Mouse (Mus musculus) C2C12 (cell line): Measurements from ENCODE around the gene Tmem209. TPM values are rescaled to one million over a fixed set of nuclear protein-coding genes. Genes with fewer than 3 reads are reported as not detected.

Experiments
- H3K27me3 ChIP-seq: one replicate; pipeline ENCODE4 v1.6.1; 2011; ENCODE audit not compliant: control insufficient read depth, insufficient read depth, insufficient read length
- H3K36me3 ChIP-seq: one replicate; pipeline ENCODE4 v1.6.1; 2011; ENCODE audit not compliant: control insufficient read depth, insufficient read depth
- H3K4me3 ChIP-seq: one replicate; pipeline ENCODE4 v1.5.1; 2011; ENCODE audit warnings: mild to moderate bottlenecking, control low read depth; ENCODE audit not compliant: poor library complexity, insufficient read depth, severe bottlenecking
- H3K79me2 ChIP-seq: one replicate; pipeline ENCODE4 v1.6.1; 2011; ENCODE audit not compliant: control insufficient read depth, insufficient read depth
- H3K79me3 ChIP-seq: one replicate; pipeline ENCODE4 v1.6.1; 2011; ENCODE audit warnings: low read depth, control low read depth
- H3ac ChIP-seq: one replicate; pipeline ENCODE3; 2011; ENCODE audit warnings: low read depth; ENCODE audit not compliant: control insufficient read depth, insufficient read length
- CEBPB ChIP-seq: IDR thresholded peaks from one replicate; pipeline ENCODE4 v1.6.1; 2011; ENCODE audit warnings: low read depth, mild to moderate bottlenecking, control low read depth, moderate library complexity
- CTCF ChIP-seq: IDR thresholded peaks from one replicate; pipeline ENCODE4 v1.5.1; 2011; ENCODE audit not compliant: control insufficient read depth, insufficient read depth, insufficient read length
- FOSL1 ChIP-seq: IDR thresholded peaks from one replicate; pipeline ENCODE4 v1.8.0; 2011; ENCODE audit warnings: mild to moderate bottlenecking, low read length; ENCODE audit not compliant: poor library complexity, insufficient read depth, severe bottlenecking
- MAX ChIP-seq: IDR thresholded peaks from one replicate; pipeline ENCODE4 v1.6.1; 2011; ENCODE audit warnings: mild to moderate bottlenecking, control low read depth
- MYOD1 ChIP-seq: IDR thresholded peaks from one replicate; pipeline ENCODE4 v1.6.1; 2011; ENCODE audit warnings: low read depth; ENCODE audit not compliant: control insufficient read depth, insufficient read length
- MYOG ChIP-seq: IDR thresholded peaks from one replicate; pipeline ENCODE4 v1.6.1; 2011; ENCODE audit not compliant: control insufficient read depth, insufficient read length; ENCODE audit errors: extremely low read depth
- USF1 ChIP-seq: IDR thresholded peaks from one replicate; pipeline ENCODE4 v1.6.1; 2011; ENCODE audit warnings: low read depth, mild to moderate bottlenecking, control low read depth, moderate library complexity
- polyA plus RNA-seq: library from polyadenylated mRNA; unstranded; fragments of >200 nt; fragmentation: generic; extraction: Trizol; gene quantifications from one replicate; pipeline ENCODE4 v1.2.1, GENCODE M21; 2012; ENCODE audit warnings: missing spikeins

The Tmem209 gene
- polyA plus RNA-seq, 1 experiment: 19.5 TPM

DNA sequence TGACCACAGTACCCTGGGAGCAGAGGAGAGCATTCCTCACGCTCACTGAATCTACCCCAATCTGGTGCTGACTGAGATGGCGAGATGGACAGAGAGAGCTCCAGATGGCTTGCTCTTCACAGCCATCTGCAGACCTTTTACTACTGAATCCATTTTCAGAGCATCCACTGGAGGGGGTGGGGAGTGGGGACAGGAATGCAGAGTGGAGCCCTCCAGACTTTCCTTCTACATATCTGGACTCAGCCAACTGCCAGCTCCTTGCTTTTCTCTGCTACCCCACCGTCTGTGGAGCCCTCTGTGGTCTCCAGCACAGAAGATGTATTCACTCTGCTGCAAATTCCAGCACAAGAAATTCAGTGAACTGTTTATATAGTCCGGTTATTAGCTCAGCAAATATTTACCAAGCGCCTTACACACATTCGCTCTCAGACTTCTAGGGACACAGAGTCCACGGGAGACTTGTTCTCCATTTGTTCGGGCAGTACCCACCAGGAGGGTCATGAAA, 32.3 kb downstream of the Tmem209 start:
- no peak overlapping the region for H3K4me3 ChIP-seq
- H3K27me3 ChIP-seq: no peaks in the 10 kb centered on the region
- peaks cover 42% of the 10 kb centered on the region for H3K36me3 ChIP-seq
- H3ac ChIP-seq: no peak overlapping the region
- no peaks in the 10 kb centered on the region for H3K79me3 ChIP-seq
- TF ChIP-seq USF1: no peak
- TF ChIP-seq MYOG: no peak
- no peak for TF ChIP-seq MYOD1
- no peak for TF ChIP-seq CEBPB
- no peak for TF ChIP-seq MAX
- no peak for TF ChIP-seq FOSL1
- TF ChIP-seq CTCF: no peak
- no peaks in the 10 kb centered on the region for H3K79me2 ChIP-seq

DNA sequence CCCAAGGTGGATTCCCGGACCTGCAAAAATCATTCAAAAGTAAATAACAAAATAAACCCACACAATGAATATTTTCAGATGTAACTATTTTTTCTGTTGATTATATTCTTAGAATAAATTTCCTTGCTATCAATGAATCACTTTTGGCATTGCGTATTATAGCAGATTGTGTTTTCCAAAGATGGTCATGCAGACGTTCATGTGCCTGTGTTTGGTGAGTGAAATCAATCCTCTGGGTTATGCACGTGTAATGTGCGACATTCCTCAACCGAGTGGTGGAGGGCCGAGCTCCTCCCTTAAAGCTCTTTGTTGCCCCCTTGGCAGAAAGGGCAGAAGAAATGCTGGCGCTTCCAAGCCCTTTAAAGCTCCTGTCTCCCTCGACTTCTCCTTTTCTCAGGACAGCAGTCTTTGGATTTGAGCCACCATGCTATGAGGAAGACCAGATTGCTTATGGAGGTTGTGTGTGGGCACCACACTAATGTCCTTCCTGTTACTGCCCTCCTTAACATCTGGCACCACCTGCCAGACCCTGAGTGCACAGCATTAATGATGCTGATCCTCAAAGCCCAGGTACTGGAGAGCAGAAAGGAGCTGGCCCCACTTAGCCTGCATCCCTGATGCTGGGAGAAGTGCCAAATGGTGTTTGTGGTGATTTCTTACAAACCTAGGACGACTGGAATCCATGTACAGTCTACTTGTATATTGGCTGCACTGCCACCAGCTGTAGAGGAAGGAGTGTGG, 33.4 kb downstream of the Tmem209 start:
- Histone ChIP-seq H3K4me3 (no peak overlapping the region), H3K79me2 (no peaks in the 10 kb centered on the region), H3K36me3 (peaks cover 33% of the 10 kb centered on the region), H3K79me3 (no peaks in the 10 kb centered on the region), H3ac (no peak overlapping the region), H3K27me3 (no peaks in the 10 kb centered on the region)
- TF ChIP-seq CTCF: no peak
- no peak for TF ChIP-seq MYOD1
- TF ChIP-seq FOSL1: no peak
- TF ChIP-seq MYOG: no peak
- no peak for TF ChIP-seq USF1
- no peak for TF ChIP-seq CEBPB
- TF ChIP-seq MAX: no peak

DNA sequence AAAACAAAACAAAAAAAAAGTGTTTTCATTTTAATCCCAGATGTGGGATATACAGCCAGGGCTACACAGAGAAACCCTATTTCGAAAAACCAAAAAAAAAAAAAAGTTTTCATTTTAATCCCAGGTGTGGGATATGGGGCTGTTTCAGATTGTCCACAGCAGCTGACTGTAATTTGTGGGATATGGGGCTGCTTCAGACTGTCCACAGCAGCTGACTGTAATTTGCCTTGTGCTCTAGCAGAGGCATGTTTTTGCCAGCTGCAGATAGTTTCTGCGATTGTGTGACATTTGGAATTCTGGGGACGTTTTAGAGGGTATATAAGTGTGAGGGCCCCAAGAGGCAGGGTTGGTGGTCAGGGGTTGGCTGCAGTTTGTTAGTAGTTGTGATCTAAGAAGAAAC, 37.9 kb downstream of the Tmem209 start:
- no peak for TF ChIP-seq MYOG
- TF ChIP-seq FOSL1: no peak
- no peak for TF ChIP-seq MAX
- no peak for TF ChIP-seq MYOD1
- TF ChIP-seq USF1: no peak
- no peak for TF ChIP-seq CTCF
- TF ChIP-seq CEBPB: no peak
- no peak overlapping the region for H3K4me3 ChIP-seq
- no peaks in the 10 kb centered on the region for H3K79me3 ChIP-seq
- no peak overlapping the region for H3ac ChIP-seq
- no peaks in the 10 kb centered on the region for H3K27me3 ChIP-seq
- H3K79me2 ChIP-seq: no peaks in the 10 kb centered on the region
- H3K36me3 ChIP-seq: no peaks in the 10 kb centered on the region

GRCm38 (mm10) chr6:30469370-30469769, 40.2 kb downstream of the Tmem209 start:
- H3ac ChIP-seq: no peak overlapping the region
- no peaks in the 10 kb centered on the region for H3K27me3 ChIP-seq
- no peaks in the 10 kb centered on the region for H3K36me3 ChIP-seq
- no peaks in the 10 kb centered on the region for H3K79me2 ChIP-seq
- TF ChIP-seq CEBPB: no peak
- TF ChIP-seq MYOG: no peak
- TF ChIP-seq FOSL1: peak; percentile 37
- no peak for TF ChIP-seq USF1
- TF ChIP-seq MYOD1: peak; percentile 92
- TF ChIP-seq MAX: peak; percentile 81
- TF ChIP-seq CTCF: no peak
- H3K4me3 ChIP-seq: no peak overlapping the region
- no peaks in the 10 kb centered on the region for H3K79me3 ChIP-seq

GRCm38 (mm10) chr6:30468684-30469083, 40.9 kb downstream of the Tmem209 start:
- TF ChIP-seq CTCF (peak; percentile 3), MYOG (no peak)

DNA sequence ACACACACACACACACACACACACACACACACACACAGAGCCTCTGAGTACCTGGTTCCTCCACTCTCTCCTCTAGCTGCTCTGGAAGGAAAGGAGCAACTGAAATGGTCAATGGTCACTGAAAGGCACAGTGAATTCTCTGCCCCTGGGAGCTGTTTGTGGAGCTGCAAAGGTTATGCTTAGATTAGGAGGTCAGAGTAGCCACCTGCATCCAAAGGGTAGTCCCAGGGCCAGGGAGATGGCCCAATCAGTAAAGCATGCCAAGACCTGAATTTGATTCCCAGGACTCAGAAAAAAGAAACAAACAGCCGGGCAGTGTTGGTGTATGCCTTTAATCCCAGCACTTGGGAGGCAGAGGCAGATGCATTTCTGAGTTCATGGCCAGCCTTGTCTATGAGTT, 41.5 kb downstream of the Tmem209 start:
- Histone ChIP-seq H3K4me3 (no peak overlapping the region), H3K36me3 (no peaks in the 10 kb centered on the region), H3K79me2 (no peaks in the 10 kb centered on the region), H3ac (no peak overlapping the region), H3K79me3 (no peaks in the 10 kb centered on the region), H3K27me3 (no peaks in the 10 kb centered on the region)
- no peak for TF ChIP-seq CEBPB
- TF ChIP-seq MAX: no peak
- no peak for TF ChIP-seq MYOG
- TF ChIP-seq CTCF: no peak
- no peak for TF ChIP-seq MYOD1
- no peak for TF ChIP-seq FOSL1
- no peak for TF ChIP-seq USF1

More at GRCm38 (mm10) chr6:30468684-30469083, 40.9 kb downstream of the Tmem209 start:
- no peak overlapping the region for H3K4me3 ChIP-seq
- H3K27me3 ChIP-seq: no peaks in the 10 kb centered on the region
- H3K79me3 ChIP-seq: no peaks in the 10 kb centered on the region
- no peak overlapping the region for H3ac ChIP-seq
- H3K79me2 ChIP-seq: no peaks in the 10 kb centered on the region
- H3K36me3 ChIP-seq: no peaks in the 10 kb centered on the region
